Mouse (Mus musculus) liver, postnatal 0 days (tissue): Measurements from ENCODE around the gene Wdr91.

Source experiments
- CTCF ChIP-seq: sonication (generic); IDR thresholded peaks from 2 replicates; pipeline ENCODE4 v1.5.1; 2016; ENCODE audit warnings: antibody characterized with exemption, low read depth
- EP300 ChIP-seq: IDR thresholded peaks from 2 replicates; pipeline ENCODE4 v1.6.1; 2016; ENCODE audit warnings: antibody characterized with exemption, low read depth, mild to moderate bottlenecking

GRCm38 (mm10) chr6:34919956-34920355, 9.3 kb upstream of the Wdr91 start, which contains the start of gene Stra8:
- TF ChIP-seq EP300 (no peak), CTCF (no peak)
